32 mouse cellular contexts compared by ENCODE assay signal in the genomic region with DNA sequence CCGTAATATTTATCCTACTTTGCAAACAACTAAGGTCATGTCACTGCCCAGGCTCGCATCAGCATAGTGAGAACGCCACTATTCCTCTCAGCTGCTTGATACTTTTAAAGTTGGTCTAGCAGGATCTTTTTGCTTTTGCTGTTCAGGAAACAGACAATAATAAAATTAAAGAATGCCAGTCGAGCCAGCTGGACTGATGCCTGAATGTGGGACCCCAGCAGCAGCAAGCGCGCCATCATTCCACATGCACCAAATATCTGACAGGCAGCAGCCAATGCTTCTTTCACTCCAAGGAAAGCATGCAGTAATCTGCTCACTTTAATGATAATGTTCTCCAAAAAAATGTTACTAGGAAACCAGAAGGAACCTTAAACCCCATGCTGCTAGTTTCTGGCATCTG.
"Had no signal": no experiment of that assay in that cellular context is flagged by ENCODE, and none has a peak within 500 bp of the region (broad histone marks: within the 10 kb centered on the region; RNA-seq: fewer than 3 reads in every experiment).

No protein-coding gene starts in this region.

- H3K9ac ChIP-seq: heart, embryonic 12.5 days; heart, embryonic 13.5 days; heart, embryonic 15.5 days; hindbrain, embryonic 12.5 days; hindbrain, embryonic 13.5 days; hindbrain, embryonic 14.5 days; hindbrain, embryonic 15.5 days; intestine, embryonic 15.5 days; kidney, embryonic 15.5 days had no signal

- H3K27me3 ChIP-seq: heart, embryonic 12.5 days; heart, embryonic 13.5 days; heart, embryonic 15.5 days; hindbrain, embryonic 12.5 days; hindbrain, embryonic 13.5 days; hindbrain, embryonic 15.5 days; intestine, embryonic 15.5 days; kidney, embryonic 15.5 days had no signal

- H3K4me2 ChIP-seq: heart, embryonic 11.5 days; heart, embryonic 12.5 days; heart, embryonic 13.5 days; heart, embryonic 15.5 days; hindbrain, embryonic 12.5 days; hindbrain, embryonic 13.5 days; hindbrain, embryonic 14.5 days; hindbrain, embryonic 15.5 days; intestine, embryonic 15.5 days; kidney, embryonic 15.5 days had no signal

- ATAC-seq: hindbrain, embryonic 16.5 days; hindbrain, postnatal 0 days; inflammation-experienced regulatory T-cells, adult 6 months; intestine, embryonic 15.5 days; intestine, embryonic 16.5 days; intestine, postnatal 0 days had no signal

- H3K4me1 ChIP-seq: heart, embryonic 10.5 days; heart, embryonic 13.5 days; hindbrain, embryonic 10.5 days; hindbrain, embryonic 12.5 days; kidney, embryonic 15.5 days had no signal

- H3K4me3 ChIP-seq: heart, embryonic 10.5 days; heart, embryonic 12.5 days; heart, embryonic 13.5 days; heart, embryonic 15.5 days; hindbrain, embryonic 10.5 days; hindbrain, embryonic 12.5 days; hindbrain, embryonic 13.5 days; hindbrain, embryonic 15.5 days; intestine, embryonic 15.5 days; kidney, embryonic 15.5 days; layer of hippocampus, adult 2 months had no signal

- H3K36me3 ChIP-seq: heart, embryonic 10.5 days; heart, embryonic 12.5 days; heart, embryonic 13.5 days; heart, embryonic 15.5 days; hindbrain, embryonic 10.5 days; hindbrain, embryonic 12.5 days; hindbrain, embryonic 13.5 days; hindbrain, embryonic 15.5 days; intestine, embryonic 15.5 days; kidney, embryonic 15.5 days had no signal

- DNase-seq: heart, postnatal 10 days; heart, postnatal 14 days; heart, postnatal 36 days; heart, postnatal 4 days; kidney, adult 11 months; kidney, adult 2 months; kidney, adult 8-10 months; kidney, adult 9 months; kidney, postnatal 14 days; kidney, postnatal 25 days; kidney, postnatal 36 days; layer of hippocampus, adult 9-11 months; layer of hippocampus, postnatal 36 days had no signal

- H3K27ac ChIP-seq: heart, embryonic 10.5 days; heart, embryonic 13.5 days; heart, embryonic 15.5 days; hindbrain, embryonic 12.5 days; hindbrain, embryonic 13.5 days; hindbrain, embryonic 14.5 days; hindbrain, embryonic 15.5 days; hindbrain, postnatal 0 days; intestine, embryonic 15.5 days; kidney, embryonic 15.5 days; kidney, postnatal 0 days; layer of hippocampus, adult 2 months had no signal

- H3K9me3 ChIP-seq: heart, embryonic 10.5 days; heart, embryonic 12.5 days; heart, embryonic 13.5 days; heart, embryonic 15.5 days; hindbrain, embryonic 10.5 days; hindbrain, embryonic 12.5 days; hindbrain, embryonic 13.5 days; hindbrain, embryonic 15.5 days; intestine, embryonic 15.5 days; kidney, embryonic 15.5 days had no signal
